Mouse (Mus musculus): ENCODE measurements around the gene Gm20388.
"Not testable (repeated sequence)": the region's sequence is repeated elsewhere in the genome, so short reads cannot be mapped to it uniquely, and the experiment has no call there.

Gm20388 gene

DNA sequence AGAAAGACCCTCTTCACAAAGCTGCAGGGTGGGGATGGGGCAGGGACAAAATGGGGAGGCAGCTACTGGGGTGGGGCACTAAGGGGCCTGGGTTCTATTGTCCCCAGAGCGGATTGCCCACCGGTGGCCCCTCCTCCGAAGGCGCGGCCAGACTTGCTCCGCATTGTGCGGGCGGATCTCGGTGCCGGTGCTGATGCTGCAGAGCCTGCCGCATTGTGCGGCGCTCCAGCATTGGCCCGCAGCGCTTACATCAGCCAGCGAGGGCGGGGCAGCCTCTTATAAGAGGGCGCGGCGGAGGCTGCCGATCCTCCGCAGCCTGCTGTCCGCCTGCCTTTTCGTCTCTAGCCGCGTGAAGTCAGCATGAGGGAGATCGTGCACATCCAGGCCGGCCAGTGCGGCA, 3500.6 kb downstream of the Gm20388 start, which contains the start of gene Tubb3:
Tubb3 (plus strand) TSS at position 179 of the 400 bp plus-strand sequence.
- no peak for DNase-seq (ENCODE audit: low read depth, low spot score)

DNA sequence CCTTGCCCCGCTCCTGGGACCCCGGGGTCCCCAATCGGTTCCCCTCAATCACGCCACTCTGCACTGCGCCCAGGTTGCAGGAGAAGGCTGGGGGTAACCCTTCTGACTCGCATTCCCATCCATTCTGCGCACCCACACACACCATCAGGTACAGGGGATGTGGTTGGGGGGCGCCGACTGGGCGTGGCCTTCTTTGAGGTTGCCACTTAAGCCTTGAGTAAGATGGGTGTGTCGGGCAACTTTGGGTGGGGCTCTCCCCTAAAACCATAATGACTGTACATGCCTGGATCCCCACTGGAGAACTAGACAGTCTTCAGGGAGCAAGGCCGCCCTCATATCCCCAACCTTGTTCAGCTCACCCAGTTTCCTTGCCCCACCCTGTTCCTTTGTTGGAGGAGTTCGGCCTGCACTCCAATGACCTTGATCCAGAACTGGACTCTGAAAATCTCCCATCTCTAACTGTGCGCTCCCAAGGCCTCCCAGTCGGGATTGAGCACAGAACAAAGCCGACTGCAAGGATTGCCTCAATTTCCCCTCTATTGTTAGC, 3501.2 kb downstream of the Gm20388 start:
- no peak for DNase-seq (ENCODE audit: low read depth, low spot score)

DNA sequence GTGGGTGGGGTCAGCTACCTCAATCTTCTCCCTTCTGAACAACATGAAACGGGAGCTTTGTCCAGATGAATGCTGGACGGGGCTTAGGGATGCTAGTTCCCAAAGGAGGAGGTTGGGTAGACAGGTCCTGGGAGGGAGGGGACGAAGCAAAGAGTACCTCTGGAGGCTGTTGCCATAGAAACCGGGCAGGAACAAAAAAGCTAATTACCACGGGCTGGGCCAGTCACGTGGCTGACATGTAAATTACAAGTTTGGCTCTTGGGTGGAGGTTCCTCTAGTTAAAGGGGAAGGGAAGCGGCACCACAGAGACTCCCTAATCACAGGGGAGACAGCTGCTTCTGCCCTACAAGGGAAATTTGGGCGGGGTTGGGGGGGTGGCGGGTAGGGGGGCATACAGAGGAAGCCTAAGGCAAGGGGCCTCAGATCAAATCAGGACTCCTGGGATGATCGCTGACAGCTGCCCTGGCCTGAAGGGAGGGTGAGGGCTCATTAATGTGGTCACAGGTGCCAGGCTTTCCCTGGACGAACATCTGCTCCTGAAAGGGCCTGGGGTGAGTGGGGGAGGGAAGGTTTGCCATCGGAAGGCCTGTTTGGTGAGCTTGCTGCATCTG, 3502.0 kb downstream of the Gm20388 start:
- DNase-seq (ENCODE audit: low read depth, low spot score) = no peak

DNA sequence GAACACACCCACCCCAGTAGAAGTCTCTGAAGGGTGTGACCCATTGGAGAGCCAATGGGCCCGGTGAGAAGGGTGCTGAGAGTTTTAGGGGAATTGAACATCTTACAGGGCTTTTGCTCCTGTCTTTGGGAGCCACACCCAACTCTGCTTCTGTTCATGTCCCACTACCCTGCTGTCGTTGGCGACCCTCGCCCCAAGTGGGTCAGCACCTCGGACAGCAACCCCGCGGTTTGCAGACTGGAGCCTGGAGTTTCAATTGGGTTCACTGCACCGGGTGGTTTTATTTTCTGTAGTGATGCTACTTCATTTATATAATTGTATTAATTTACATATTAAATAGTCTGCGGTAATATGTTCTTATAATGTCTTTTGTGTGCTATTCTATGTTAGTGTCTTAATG, 3503.6 kb downstream of the Gm20388 start:
- DNase-seq (ENCODE audit: low read depth, low spot score) = no peak

DNA sequence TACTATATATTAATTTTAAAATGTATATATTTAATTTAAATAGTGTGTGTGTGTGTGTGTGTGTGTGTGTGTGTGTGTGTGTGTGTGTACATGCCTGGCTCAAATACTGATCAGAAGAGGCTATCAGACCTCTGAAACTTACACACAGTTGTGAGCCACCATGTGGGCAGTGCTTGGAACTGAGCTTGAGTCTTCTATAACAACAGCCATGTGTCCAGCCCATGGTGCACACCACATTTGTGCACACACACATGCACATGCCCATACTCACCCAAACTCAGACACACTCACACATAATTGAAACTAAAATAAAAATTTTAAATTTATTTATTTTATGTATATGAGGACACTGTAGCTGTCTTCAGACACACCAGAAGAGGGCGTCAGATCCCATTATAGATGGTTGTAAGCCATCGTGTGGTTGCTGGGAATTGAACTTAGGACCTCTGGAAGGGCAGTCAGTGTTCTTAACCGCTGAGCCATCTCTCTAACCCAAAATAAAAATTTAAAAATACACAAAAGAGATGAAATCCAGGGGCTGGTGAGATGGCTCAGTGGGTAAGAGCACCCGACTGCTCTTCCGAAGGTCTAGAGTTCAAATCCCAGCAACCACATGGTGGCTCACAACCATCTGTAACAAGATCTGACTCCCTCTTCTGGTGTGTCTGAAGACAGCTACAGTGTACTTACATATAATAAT, 3504.5 kb downstream of the Gm20388 start:
- not testable (repeated sequence) for DNase-seq (ENCODE audit: low read depth, low spot score)

DNA sequence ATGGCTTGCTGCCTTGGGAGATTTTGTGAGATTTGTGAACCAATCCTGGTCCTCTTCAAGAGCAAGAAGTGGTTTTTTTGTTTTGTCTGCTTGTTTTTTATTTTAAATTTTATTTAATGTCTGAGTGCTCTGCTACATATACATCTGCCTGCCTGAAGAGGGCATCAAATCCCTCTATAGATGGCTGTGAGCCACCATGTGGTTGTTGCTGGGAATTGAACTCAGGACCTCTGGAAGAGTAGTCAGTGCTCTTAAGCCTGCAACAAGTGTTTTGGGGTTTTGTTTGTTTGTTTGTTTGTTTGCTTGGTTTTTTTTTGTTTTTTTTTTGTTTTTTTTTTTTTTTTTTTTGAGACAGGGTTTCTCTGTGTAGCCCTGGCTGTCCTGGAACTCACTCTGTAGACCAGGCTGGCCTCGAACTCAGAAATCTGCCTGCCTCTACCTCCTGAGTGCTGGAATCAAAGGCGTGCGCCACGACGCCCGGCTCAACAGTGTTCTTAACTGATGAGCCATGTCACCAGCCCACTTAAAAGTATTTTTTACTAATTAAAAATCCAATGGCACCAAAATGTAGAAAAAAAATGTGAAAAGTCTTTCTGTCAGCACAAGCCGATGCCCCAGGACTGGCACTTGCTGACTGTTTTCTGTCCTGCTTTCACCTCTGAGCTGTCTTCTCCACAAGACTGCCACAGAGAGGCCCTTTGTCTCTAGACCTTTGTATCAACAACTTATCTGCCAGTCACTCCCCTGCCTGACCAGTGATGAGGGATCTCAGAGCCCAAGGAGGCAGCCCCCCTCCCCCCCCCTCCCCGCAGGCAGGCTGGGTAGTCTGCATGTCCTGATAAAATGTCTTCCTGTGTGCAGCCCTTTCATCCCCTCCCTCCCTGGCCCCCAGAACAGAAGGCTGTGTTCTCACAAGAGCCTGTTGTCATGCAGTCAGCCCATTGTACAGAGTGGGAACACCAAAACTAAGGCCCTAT, 3505.6 kb downstream of the Gm20388 start:
- no peak for DNase-seq (ENCODE audit: low read depth, low spot score)

DNA sequence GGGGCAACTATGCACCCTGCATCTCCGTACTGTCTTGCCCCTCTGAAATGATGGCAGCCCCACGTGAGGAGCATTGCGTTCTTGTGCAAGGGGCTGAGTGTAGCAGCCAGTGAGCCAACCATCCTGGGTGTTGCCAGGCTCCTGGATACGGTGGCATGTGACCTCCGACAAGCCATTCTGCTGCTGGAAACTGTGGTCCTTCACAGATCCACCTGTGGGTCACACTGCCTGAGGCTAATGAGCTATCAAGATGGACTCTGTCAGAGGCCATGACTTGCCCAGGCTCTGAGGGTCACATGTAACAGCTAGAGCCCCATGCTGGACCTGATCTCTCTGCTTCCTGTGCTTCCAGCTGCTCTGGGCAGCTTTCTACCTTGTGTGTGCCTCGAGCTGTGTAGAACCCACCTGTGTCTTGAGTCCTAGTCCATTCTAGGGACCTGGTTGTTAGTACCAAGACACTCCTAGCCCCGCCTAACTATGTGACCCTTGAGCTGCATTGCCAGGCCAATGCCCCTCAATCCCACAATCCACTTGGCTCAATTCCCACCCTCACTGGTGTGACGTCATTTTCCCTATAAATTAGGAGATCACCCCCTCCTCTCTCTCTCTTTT, 3506.4 kb downstream of the Gm20388 start:
- no peak for DNase-seq (ENCODE audit: low read depth, low spot score)

DNA sequence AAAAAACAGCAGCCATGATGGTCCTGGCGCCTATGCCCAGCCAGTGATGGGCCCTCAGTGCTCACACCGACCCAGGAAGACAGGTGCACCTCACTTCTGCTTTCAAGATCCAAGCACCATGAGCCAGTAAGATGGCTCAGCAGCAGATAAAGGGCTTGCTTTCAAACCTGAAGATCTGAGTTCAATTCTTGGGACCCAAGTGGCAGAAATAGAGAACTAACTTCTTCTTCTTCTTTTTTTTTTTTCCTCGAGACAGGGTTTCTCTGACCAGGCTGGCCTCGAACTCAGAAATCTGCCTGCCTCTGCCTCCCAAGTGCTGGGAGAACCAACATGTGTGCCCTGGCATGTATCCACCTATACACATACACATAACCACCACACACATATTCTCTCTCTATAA, 3509.1 kb downstream of the Gm20388 start:
- no peak for DNase-seq (ENCODE audit: low read depth, low spot score)

DNA sequence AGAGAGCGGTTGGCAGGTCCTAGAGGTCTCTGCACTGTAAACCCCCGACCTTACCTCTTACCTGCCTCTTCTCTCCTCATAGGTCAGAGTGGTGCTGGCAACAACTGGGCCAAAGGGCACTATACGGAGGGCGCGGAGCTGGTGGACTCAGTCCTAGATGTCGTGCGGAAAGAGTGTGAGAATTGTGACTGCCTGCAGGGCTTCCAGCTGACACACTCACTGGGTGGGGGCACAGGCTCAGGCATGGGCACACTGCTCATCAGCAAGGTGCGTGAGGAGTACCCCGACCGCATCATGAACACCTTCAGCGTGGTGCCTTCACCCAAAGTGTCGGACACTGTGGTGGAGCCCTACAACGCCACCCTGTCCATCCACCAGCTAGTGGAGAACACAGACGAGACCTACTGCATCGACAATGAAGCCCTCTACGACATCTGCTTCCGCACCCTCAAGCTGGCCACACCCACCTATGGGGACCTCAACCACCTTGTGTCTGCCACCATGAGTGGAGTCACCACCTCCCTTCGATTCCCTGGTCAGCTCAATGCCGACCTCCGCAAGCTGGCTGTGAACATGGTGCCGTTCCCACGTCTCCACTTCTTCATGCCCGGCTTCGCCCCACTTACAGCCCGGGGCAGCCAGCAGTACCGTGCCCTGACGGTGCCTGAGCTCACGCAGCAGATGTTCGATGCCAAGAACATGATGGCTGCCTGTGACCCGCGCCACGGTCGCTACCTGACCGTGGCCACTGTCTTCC, 3510.1 kb downstream of the Gm20388 start:
- no peak for DNase-seq (ENCODE audit: low read depth, low spot score)

DNA sequence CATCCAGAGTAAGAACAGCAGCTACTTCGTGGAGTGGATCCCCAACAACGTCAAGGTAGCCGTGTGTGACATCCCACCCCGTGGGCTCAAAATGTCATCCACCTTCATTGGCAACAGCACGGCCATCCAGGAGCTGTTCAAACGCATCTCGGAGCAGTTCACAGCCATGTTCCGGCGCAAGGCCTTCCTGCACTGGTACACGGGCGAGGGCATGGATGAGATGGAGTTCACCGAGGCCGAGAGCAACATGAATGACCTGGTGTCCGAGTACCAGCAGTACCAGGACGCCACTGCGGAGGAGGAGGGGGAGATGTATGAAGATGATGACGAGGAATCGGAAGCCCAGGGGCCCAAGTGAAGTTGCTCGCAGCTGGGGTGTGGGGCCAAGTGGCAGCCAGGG, 3510.7 kb downstream of the Gm20388 start:
- DNase-seq (ENCODE audit: low read depth, low spot score) = no peak

DNA sequence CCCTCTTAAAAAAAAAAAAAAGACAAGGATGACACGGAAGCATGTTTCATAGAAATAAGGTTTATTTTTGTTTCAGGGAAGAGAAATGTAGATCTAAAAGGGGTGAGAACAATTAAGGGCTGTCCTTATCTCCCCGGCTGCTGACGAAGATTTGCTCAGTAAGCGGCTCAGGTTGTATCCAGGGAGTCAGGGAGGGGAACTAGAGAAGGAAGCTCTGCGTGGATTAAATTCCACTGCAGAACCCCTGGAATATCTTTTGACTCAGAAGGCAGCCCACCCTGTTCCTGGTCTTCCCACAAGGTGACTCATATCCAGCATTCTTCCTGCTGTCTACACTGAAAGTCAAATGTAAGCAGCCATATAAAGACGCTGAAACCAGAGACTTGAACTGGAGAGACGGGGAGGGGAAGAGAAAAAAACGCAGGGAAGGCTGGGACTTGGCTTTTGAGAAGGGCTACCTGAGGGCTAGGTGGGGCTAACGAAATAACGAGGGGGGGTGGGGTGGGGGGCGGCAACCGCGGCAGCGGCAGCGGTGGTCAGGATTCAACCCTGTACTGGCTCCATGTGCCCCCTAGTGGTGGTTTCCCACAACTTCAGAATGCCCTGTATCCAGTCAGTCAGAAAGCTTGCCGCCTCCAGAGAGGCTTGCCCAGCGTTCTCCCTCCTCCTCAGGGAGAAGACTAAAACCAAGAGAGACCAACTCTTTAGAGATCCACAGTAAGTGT, 3511.6 kb downstream of the Gm20388 start:
- peak; percentile 33 for DNase-seq (ENCODE audit: low read depth, low spot score)

DNA sequence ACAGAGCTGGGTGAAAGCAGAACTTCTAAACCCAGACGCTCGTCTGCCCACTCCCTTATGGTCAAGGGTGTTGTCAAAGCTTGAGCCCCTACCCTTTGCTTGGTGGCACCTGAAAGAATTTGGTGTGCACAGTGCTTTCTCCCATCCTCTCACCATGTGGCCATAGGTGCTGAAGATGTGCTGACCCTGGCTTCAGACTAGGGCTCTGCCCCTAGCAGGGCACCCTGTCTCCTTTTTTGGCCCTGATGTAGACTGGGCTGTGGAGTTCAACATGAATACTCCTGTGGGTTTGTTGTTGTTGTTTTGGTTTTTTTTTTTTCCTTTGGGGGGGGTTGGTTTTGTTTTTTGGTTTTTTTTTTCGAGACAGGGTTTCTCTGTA, 3512.1 kb downstream of the Gm20388 start:
- no peak for DNase-seq (ENCODE audit: low read depth, low spot score)

DNA sequence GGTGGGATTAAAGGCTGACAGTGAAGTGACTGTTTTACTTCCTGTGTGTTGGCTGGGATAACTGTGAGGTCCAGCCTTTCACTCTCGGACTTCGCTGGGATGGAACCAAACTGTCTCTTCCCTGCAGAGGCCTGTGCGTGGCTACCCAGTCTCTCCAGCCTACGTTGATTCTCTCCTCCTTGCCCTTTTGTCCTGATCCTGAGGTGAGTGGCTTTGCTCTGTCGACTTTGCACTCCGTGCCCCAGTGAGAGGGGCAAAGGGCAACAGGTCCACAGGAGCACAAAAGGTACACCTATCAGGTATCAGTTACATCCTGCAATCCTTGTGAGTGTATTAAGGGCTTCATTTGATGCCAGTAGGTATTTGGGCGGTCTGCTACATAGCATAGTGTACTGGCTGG, 3512.8 kb downstream of the Gm20388 start, which contains the start of gene Def8:
Def8 (plus strand) TSS at position 87 of the 400 bp plus-strand sequence.
- DNase-seq (ENCODE audit: low read depth, low spot score) = no peak

DNA sequence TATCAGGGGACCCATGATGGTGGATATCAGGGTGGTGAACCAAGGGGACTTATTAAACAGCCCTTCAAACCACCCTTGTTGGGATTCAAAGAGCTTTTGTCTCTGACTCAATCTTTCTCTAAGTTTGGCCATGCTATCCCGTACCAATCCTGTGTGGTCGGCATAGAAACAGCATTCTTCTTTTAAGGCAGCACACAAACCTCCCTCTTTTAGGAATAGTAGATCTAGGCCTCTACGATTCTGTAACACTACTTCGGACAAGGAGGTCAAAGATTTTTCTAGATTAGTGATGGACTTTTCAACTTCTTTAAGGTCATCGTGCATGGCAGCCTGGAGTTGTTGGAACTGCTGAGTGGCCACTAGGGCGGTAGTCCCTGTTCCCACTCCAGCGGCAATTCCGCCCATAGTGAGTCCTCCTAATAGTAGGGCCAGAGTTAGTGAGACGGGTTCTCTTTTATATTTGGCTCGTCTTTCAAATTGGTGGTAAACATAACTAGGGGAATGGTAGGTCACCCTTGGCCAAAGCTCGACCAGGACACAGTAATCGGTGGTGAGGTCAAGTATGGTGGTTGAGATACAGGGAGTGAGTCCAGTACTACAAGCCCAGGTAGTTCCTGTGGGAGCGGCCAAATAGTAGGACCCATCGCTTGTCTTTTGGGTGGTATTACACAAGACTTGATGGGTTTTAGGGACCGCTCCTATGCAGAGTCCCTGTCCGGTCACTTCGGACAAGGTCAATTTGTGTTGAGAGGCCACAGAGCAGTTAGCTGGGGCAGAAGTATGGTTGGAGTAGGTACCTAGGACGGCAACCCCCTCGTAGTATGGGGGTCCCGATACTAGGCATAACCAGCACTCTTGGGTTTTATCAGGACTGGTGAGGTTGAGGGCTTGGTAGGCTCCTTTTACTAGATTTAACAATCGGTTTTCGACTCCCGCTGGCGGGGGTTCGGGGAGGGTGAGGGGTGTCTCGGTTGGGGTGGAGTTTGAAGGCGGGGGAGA, 3516.2 kb downstream of the Gm20388 start:
- DNase-seq (ENCODE audit: low read depth, low spot score) = no peak

DNA sequence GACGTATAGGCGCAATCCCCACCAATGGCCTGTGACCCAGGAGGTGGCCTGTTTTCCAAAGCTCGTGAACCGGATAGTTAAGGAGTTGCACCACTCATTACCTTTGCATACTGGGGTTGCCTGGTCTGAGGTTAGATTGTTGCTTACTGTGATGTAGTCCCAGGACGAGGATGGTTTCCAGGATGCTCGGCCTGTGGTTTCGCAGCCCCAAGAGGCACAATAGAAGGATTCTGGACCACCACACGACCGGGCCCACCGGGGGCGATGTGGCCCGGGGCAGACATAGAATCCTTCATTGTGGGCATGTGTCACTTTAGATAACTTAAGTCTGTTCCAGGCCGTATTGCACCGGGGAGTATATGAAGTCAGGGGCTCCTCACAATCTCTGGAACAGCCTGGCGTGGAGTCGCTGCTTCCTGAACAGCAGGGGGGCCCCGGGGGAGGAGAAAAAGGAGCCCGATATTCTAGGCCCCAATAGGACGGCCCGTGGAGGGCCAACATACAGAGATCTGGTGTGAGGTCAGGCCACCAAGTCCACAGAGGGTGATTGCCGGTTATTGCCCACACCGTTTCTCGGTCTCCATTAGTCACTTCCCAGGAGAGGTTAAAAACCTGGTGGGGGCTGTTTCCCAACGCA, 3517.1 kb downstream of the Gm20388 start:
- no peak for DNase-seq (ENCODE audit: low read depth, low spot score)

DNA sequence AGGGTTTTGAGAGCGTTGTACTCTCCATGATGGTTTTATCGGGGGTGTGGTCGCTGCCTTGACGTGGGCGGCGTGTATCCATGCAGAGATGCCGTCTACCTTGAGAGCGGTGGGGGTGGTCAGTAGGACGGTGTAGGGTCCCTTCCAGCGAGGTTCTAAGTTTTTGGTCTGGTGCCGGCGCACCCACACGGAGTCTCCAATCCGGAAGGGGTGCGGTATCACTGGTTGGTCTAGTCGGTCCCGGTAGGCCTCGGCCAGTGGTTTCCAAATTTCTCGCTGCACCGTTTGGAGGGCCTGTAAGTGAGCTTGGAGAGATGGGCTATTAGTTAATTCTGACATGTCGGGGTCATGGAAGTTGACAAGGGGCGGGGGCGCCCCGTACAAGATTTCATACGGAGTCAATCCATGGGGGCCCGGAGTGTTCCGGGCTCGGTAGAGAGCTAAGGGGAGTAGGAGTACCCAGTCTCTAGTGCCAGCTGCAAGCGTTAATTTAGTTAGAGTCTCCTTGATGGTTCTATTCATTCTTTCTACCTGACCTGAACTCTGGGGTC, 3517.8 kb downstream of the Gm20388 start:
- no peak for DNase-seq (ENCODE audit: low read depth, low spot score)

DNA sequence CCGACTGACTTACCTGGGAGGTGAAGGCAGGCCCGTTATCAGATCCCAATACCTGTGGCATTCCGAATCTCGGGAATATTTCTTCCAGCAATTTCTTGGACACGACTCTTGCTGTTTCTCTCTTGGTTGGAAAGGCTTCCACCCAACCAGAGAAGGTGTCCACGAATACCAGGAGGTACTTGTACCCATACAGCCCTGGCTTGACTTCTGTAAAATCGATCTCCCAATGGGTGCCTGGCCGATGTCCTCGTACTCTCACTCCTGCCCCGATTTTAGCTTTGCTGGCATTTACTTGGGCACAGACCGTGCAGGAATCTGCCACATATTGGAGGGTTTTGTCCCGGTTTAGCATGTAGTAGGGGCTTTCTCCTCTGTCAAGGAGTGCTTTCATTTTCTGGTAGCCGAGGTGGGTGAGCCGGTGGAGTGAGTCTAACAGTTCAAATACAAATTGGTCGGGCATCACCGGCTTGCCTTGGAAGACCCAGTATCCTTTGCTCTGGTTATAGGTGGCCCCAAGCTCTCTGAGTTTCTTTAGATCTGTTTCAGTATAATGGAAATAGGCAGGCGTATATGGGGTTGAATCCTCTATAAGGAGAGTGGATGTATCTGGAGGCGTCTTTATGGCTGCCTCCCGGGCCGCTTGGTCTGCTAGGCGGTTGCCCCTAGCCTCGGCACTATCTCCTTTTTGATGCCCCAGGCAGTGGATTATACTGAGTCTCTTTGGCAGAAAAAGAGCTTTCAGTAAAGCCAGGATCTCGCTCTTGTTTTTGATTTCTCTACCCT, 3518.5 kb downstream of the Gm20388 start:
- no peak for DNase-seq (ENCODE audit: low read depth, low spot score)

All from c-Kit-negative CD71-positive TER-119-positive erythroid progenitor cells, embryonic 14.5 days (primary cell).